Mouse (Mus musculus) spleen, adult 18-20 months (tissue): ENCODE measurements at regions not wholly inside any gene's neighbourhood (a gene's known extent, or its start where the extent isn't known, plus 50 kb on each side); places are given as distances from the start of the nearest gene placed in this dataset.

Experiments used
- DNase-seq, 2 experiments: peaks; one replicate each; pipeline ENCODE4 v3.0.0; 2022; ENCODE audit warnings: mixed read lengths in 2 of 2

DNA sequence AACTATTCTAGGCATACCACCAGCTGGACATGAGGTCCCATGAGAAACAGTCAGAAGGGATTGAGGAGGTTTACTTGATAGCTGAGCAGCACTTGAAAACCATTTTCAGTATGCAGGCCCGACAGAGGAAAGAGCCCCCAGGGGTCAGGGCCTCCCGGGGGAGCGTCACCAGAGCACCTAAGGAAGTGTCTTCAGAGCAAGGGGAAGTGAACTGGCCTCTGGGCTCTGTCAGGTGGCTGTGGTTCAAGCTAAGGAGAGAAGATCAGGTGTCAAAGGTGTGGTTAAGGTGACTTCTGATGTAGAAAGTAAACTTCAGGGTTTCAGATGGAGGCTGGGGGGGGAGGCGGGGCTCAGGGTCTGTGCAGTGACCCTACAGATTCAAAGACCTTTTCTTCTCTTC lies 57.3 kb downstream of the Bhlhe40 start:
- DNase-seq, result peak; percentile 64 to 69

DNA sequence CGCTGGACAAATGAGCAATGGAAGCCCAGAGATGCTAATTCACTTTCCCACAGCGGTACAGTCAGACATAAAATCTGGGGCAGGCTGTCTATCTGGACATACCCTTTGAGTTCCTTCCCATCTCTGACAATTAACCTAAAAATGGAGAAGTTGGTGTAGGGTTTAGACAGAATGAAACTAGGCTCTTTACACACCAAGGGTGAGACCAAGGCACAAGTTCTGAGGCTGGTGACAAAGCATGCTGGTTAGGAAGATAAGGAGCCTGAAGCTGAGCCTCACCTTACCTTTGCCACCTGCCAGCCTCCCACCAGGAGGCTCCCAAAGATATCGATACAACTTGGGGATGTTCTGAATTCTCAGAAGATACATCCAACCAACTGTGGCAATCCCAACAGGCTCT lies 58.5 kb downstream of the Bhlhe40 start:
- no peak for DNase-seq

DNA sequence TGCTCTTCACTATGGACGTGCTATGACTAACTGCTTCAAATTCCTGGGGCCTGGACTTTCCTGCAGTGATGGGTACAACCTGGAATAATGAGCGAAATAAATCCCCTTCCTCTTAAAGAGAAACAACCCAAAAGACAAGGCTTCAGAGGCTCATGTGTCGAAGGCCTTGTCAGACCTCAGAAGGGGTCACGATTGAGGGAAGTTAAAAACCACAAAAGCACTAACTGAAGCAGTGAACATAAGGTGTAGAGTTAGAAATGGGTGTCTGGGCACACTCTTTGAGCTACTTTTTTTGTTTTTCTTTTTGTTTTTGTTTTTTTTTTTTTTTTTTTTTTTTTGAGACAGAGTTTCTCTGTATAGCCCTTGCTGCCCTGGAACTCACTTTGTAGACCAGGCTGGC lies 59.5 kb downstream of the Bhlhe40 start:
- DNase-seq, result no peak

DNA sequence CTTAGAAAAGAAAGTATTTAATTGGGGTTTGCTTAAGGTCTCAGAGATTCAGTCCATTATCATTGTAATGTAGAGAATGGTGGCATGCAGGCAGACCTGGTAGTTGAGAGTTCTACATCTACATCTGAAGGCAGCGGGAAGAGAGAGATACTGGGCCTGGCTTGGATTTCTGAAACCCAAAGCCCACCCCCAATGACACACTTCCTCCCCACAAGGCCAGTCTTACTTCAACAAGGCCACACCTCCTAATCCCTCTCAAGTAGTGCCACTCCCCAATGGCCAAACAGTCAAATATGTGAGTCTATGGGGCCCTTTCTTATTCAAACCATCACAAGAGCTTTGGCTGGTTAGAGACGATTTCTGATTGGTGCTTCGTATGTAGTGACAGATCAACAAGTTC lies 60.5 kb downstream of the Bhlhe40 start:
- no peak for DNase-seq

DNA sequence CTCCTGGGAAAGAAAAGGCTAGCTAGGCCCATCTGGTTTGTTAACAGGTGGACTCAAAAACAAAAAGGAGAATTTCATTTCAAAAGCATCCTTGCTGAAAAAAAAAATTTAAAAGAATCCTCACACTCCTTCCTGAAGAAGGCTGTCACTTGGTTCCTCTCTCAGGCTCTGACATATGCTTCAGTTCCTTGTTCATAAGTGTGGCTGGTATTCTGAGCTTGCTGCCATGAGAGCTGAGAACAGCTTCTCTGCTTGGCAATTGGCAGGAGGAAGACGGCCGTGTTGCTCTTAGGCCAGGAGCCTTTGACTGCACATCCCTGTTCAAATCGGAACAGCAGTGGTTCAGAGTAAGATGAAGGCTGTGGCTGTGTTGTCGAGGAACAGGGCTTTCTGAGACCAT lies 61.1 kb downstream of the Bhlhe40 start:
- no peak for DNase-seq

DNA sequence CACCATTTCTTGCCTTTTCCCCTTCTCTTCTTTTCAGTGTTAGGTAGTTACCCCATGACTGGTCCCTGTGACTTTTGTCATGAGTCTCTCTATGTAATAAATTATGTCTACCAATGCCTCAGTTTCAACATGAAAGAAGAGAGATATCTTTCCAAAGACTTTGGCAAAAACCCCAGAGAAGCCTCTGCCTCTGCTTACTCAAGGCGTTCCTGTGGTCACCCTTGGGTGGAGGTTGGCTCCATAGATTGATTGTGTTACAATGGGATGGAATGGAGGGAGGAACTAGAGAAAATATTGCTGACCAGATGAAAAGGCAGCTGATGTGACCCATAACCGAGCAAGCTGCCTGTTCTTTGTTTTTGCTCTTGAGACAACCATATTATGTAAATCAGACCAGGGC lies 59.7 kb upstream of the Arl8b start:
- DNase-seq, result no peak

DNA sequence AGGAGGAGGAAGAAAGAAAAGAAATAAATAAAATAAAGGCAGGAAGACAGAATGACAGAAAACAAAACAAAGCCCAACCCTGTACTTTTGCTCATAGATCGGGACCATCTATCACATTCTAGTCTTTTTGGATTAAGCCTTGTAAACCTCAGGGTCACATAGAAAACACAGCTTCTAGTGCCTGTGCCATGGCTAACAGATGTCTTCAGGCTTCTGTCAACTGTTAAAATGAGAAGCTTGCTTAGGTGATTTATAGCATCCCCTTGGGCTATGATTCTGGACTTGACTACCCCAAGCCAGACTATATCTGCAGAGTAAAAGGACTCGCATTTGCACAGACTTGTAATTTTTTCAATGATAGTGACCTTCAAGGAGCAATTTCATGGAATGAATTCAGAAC lies 59.1 kb upstream of the Arl8b start:
- no peak for DNase-seq

DNA sequence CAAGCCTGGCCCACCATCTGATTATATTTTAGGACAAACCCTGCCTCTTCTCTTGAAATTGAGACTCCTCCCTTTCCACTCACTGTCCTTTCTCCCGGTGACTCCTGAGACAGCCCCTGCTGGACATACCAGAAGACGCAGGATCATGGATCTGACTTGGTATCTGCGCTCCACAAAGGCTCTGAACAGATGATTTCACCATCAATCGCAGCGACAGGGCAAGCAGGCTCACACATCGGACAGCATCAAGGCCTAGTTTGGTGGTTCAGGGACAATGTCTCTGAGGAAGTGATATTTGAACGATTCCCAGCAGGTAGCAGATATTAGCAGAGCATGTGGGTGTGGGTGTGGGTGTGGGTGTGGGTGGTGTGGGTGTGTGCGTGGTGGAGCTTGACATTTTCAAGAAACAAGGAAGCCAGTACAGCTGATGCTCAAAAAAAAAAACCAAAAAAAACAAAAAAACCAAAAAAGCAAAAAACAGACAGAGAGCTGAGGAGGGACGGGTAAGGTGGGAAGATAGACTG lies 51.7 kb upstream of the Arl8b start:
- peak in 1 of 2 experiments; percentile 33 for DNase-seq
